Mouse (Mus musculus) liver, adult (tissue): ENCODE measurements around the gene 4930558C23Rik.
"Not testable (repeated sequence)": the region's sequence is repeated elsewhere in the genome, so short reads cannot be mapped to it uniquely, and the experiment has no call there.

ENCODE experiments used
- GATA4 ChIP-seq: IDR thresholded peaks from 2 replicates; pipeline ENCODE4 v1.6.1; 2014; ENCODE audit warnings: mild to moderate bottlenecking, low read length; ENCODE audit not compliant: insufficient replicate concordance

4930558C23Rik gene

DNA sequence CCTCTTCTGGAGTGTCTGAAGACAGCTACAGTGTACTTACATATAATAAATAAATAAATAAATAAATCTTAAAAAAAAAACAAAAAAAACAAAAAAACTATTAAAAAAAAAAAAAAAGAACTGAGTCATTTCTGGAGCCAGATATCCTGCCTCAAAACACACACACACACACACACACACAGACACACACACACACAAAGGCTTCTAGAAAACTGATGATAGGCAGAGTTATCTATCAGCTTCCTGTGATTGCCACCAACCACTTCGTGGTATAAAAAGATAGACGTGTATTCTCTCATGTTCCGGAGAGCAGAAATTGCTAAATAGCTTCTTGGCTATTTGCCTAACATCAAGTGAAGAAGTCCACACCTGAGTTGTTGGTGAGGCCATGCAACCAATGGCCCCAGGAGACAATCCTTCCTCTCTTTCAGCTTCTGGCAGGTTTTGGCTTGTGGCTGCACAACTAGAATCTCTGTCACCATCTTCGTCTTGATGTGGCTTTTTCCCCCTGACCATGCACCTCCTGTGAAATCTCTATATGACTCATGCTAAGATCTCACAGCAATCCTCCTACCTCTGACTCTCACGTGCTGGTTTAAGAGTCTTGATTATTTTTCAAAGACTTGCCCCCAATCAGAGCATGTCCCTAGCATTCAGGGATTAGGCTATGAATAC is 17.1 kb downstream of the 4930558C23Rik start:
- TF ChIP-seq GATA4: no peak

DNA sequence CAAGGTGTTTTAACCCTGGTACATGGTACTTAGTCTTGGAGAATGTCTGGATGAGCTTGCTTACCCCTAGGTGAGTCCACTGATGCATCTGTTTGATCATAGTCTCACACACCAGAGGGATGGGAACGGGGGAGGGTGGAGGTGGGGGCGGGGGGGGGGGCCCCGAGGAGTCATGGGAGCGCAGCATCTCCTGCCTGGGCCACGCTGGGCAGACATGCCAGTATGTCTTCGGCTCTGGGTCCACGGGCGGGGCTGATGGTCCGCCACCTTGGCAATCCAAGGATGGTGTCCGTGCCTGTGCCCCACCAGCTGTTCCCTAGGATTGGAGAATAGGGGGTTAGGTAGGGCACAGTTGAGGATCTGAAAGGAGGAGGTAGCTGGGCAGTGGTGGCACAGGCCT is 29.4 kb downstream of the 4930558C23Rik start:
- no peak for TF ChIP-seq GATA4

DNA sequence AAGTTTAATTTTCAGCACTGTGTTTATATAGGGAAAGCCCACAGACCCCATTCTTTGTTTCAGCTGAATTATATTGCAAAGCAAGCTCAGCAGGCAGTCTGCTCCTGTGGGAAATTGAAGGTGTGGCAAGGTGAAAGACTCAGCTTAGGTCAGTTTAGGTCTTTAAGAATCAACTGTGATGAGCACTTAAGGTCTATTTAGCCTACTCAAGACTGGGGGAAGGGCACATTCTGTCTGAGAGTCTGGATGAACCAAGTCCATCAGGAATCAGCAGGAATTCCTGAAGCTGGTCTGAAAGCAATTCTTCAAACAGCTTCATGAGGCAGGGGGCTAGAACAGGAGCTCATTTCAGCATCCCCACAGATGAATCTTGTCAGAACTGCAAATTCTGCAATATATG is 32.5 kb downstream of the 4930558C23Rik start:
- no peak for TF ChIP-seq GATA4

DNA sequence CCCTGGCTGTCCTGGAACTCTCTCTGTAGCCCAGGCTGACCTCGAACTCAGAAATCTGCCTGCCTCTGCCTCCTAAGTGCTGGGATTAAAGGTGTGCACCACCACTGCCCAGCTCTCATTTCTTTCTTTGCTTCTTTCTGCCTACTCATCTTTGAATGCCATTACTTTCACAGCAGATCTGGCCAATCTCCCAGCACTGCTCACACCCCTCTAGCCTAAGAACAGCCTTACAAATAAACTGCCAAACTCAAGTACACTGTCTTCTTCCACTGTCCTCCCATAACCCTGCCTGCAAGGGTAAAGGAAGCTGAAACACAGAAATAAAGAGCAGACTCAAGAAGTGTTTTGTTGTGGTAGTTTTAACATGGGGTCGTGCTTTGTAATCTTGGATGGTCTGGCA is 44.9 kb downstream of the 4930558C23Rik start:
- no peak for TF ChIP-seq GATA4

DNA sequence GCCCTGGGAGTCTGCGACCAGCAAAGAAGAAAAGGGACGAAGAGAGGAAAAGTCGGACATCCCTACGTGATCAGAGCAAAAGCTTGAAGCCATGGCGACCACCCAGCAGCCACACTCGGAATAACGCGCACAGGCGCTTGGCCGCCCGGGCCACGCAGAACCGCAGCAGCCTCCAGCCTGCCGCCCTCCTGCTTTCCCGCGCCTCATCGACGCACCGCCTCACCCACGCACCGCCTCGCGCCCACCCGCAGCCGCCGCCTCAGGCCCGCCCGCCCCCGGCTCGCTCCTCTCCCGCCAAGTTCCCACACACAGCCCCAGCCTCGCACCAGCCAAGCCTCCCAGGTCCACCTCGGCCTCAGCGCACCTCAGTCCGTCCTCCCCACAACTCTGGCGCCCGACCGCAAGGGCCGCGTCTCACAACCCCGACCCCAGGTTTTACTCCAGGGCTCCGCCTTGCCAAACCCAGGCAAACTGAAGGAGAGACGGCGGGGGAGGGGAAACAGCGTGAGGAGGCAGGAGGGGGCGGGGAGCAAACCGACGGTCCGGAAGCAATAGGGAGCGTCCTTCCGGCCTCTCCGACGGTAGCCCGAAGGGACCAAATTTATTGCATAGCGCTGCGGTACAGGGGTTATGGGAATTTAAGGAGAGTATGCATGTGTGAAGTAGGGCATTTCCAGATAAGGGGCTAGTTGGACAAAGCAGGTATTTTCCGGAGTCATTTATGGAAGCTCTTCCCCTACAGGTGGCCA is 45.8 kb downstream of the 4930558C23Rik start, which contains the start of gene Setdb1:
Setdb1 (minus strand) TSS at position 502 of the 749 bp plus-strand sequence.
- not testable (repeated sequence) for TF ChIP-seq GATA4

DNA sequence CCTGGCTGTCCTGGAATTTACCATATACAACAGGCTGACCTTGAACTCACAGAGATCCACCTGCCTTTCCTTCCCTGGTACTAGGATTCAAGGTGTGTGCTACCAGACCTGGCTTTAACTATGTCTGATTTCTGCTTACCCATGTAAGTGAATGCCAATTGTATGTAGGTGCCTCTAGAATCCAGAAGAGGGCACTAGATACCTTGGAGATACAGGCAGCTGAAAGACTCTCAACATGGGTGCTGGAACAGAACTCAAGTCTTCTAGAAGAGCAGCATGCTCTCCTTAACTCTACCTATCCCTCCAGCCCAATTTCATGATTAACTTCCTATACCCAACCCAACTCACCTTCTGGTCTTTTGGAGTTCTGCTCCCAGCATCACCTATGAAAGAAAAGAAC is 53.1 kb downstream of the 4930558C23Rik start:
- no peak for TF ChIP-seq GATA4

DNA sequence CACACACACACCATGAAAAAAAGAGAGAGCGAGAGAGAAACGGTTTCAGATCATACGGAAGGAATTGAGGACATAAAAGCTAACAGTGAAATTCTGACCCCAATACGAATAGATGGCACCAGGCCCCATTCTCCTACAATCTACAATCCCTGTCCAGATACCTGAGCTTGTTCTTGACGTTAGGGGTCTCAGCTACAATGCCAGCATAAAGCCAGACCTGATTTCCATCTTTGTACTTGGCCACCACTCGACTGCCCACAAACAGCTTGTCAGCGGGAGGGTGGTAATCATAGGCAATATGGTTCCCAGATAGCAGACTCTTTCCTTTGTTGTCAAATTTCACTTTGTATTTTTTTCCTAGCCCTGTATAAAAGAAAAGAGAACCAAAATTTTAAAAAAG is 56.2 kb downstream of the 4930558C23Rik start:
- TF ChIP-seq GATA4: no peak

GRCm38 (mm10) chr3:95338251-95338650 is 64.4 kb downstream of the 4930558C23Rik start:
- TF ChIP-seq GATA4: no peak

- no peak for TF ChIP-seq GATA4
Measured at GRCm38 (mm10) chr3:95337345-95337744, 65.3 kb downstream of the 4930558C23Rik start.
